Mouse (Mus musculus) 3T3-L1 (cell line): Measurements from ENCODE around the gene Ap3s2.
A peak's percentile ranks its signal among the peaks of the same experiment; 100 is the strongest.

Source experiments
- DNase-seq: peaks from one replicate; pipeline ENCODE4 v3.0.0-alpha.2; 2015; ENCODE audit warnings: low read depth, low spot score

Gene Ap3s2

GRCm38 (mm10) chr7:79890436-79891221 lies 29.8 kb downstream of the Ap3s2 start:
- DNase-seq: no peak

- no peak for DNase-seq
These were observed 31.8 kb downstream of the Ap3s2 start for GRCm38 (mm10) chr7:79888603-79889002.

- DNase-seq: no peak
These were observed 36.7 kb downstream of the Ap3s2 start for GRCm38 (mm10) chr7:79883613-79884334.

- DNase-seq: peak; percentile 88
These were observed 38.5 kb downstream of the Ap3s2 start for GRCm38 (mm10) chr7:79881901-79882300.

GRCm38 (mm10) chr7:79880998-79881397 lies 39.5 kb downstream of the Ap3s2 start:
- peak; percentile 95 for DNase-seq

GRCm38 (mm10) chr7:79880033-79880432 lies 40.4 kb downstream of the Ap3s2 start:
- DNase-seq: no peak

GRCm38 (mm10) chr7:79878455-79879025 lies 41.9 kb downstream of the Ap3s2 start:
- DNase-seq: no peak

GRCm38 (mm10) chr7:79873407-79873806 lies 47.0 kb downstream of the Ap3s2 start:
- no peak for DNase-seq

GRCm38 (mm10) chr7:79871797-79872345 lies 48.6 kb downstream of the Ap3s2 start:
- no peak for DNase-seq

GRCm38 (mm10) chr7:79869072-79869719 lies 51.3 kb downstream of the Ap3s2 start:
- DNase-seq: no peak

GRCm38 (mm10) chr7:79868475-79868874 lies 52.0 kb downstream of the Ap3s2 start:
- no peak for DNase-seq

GRCm38 (mm10) chr7:79867861-79868260 lies 52.6 kb downstream of the Ap3s2 start:
- DNase-seq: no peak

GRCm38 (mm10) chr7:79866294-79867000 lies 54.0 kb downstream of the Ap3s2 start:
- no peak for DNase-seq

GRCm38 (mm10) chr7:79861794-79862193 lies 58.7 kb downstream of the Ap3s2 start:
- no peak for DNase-seq

- no peak for DNase-seq
These were observed 59.6 kb downstream of the Ap3s2 start, which contains the start of gene Anpep for GRCm38 (mm10) chr7:79860811-79861210. Gene Anpep (minus strand): TSS chr7:79861059.

GRCm38 (mm10) chr7:79858956-79859630 lies 61.4 kb downstream of the Ap3s2 start:
- peak; percentile 51 for DNase-seq

GRCm38 (mm10) chr7:79858202-79858934 lies 62.1 kb downstream of the Ap3s2 start:
- peak; percentile 52 for DNase-seq

GRCm38 (mm10) chr7:79856305-79856704 lies 64.1 kb downstream of the Ap3s2 start:
- DNase-seq: no peak
